Mouse (Mus musculus): ENCODE measurements at regions not wholly inside any gene's neighbourhood (a gene's known extent, or its start where the extent isn't known, plus 50 kb on each side); places are given as distances from the start of the nearest gene placed in this dataset.

- DNase-seq (ENCODE audit: low spot score in 2 of 2) = no peak
- no peak for TF ChIP-seq CTCF (conservative IDR thresholded peaks at IDR 0.05)
- H3K27ac ChIP-seq = no peak overlapping the region
- no peak overlapping the region for H3K4me3 ChIP-seq
Measured at GRCm38 (mm10) chr11:84643107-84643372, 117.7 kb upstream of the Lhx1 start.

GRCm38 (mm10) chr11:84642300-84643106 lies 117.2 kb upstream of the Lhx1 start:
- TF ChIP-seq CTCF (conservative IDR thresholded peaks at IDR 0.05) = 0 out of 2 replicates have a peak, but pooled peaks have one; percentile 4
- Histone ChIP-seq H3K27ac (peak overlapping the region; percentile 12; the same call in 1 of the 2 replicates), H3K4me3 (peak overlapping the region; percentile 60)
- DNase-seq (ENCODE audit: low spot score in 2 of 2) = no peak

GRCm38 (mm10) chr11:84641601-84642000 lies 116.3 kb upstream of the Lhx1 start:
- Histone ChIP-seq H3K27ac (no peak overlapping the region), H3K4me3 (no peak overlapping the region)
- DNase-seq (ENCODE audit: low spot score in 2 of 2) = no peak
- no peak for TF ChIP-seq CTCF (conservative IDR thresholded peaks at IDR 0.05)

GRCm38 (mm10) chr11:84638353-84638752 lies 113.0 kb upstream of the Lhx1 start:
- Histone ChIP-seq H3K4me3 (no peak overlapping the region), H3K27ac (no peak overlapping the region)
- DNase-seq (ENCODE audit: low spot score in 2 of 2) = no peak
- no peak for TF ChIP-seq CTCF (conservative IDR thresholded peaks at IDR 0.05)

GRCm38 (mm10) chr11:84637268-84637667 lies 111.9 kb upstream of the Lhx1 start:
- no peak for DNase-seq (ENCODE audit: low spot score in 2 of 2)
- Histone ChIP-seq H3K27ac (no peak overlapping the region), H3K4me3 (no peak overlapping the region)
- no peak for TF ChIP-seq CTCF (conservative IDR thresholded peaks at IDR 0.05)

GRCm38 (mm10) chr11:84634990-84635389 lies 109.7 kb upstream of the Lhx1 start:
- Histone ChIP-seq H3K27ac (no peak overlapping the region), H3K4me3 (no peak overlapping the region)
- no peak for TF ChIP-seq CTCF (conservative IDR thresholded peaks at IDR 0.05)
- no peak for DNase-seq (ENCODE audit: low spot score in 2 of 2)

GRCm38 (mm10) chr11:84633300-84633699 lies 108.0 kb upstream of the Lhx1 start:
- Histone ChIP-seq H3K27ac (no peak overlapping the region), H3K4me3 (no peak overlapping the region)
- no peak for DNase-seq (ENCODE audit: low spot score in 2 of 2)
- TF ChIP-seq CTCF (conservative IDR thresholded peaks at IDR 0.05) = no peak

- no peak for DNase-seq (ENCODE audit: low spot score in 2 of 2)
- no peak for TF ChIP-seq CTCF (conservative IDR thresholded peaks at IDR 0.05)
- no peak overlapping the region for H3K4me3 ChIP-seq
- no peak overlapping the region for H3K27ac ChIP-seq
Measured at GRCm38 (mm10) chr11:84628111-84628510, 102.8 kb upstream of the Lhx1 start.

- Histone ChIP-seq H3K27ac (no peak overlapping the region), H3K4me3 (no peak overlapping the region)
- DNase-seq (ENCODE audit: low spot score in 2 of 2) = no peak
- TF ChIP-seq CTCF (conservative IDR thresholded peaks at IDR 0.05) = no peak
Measured at GRCm38 (mm10) chr11:84627685-84628084, 102.3 kb upstream of the Lhx1 start.

- Histone ChIP-seq H3K4me3 (no peak overlapping the region), H3K27ac (no peak overlapping the region)
- no peak for DNase-seq (ENCODE audit: low spot score in 2 of 2)
- TF ChIP-seq CTCF (conservative IDR thresholded peaks at IDR 0.05) = no peak
Measured at GRCm38 (mm10) chr11:84627259-84627658, 101.9 kb upstream of the Lhx1 start.

- Histone ChIP-seq H3K27ac (no peak overlapping the region), H3K4me3 (no peak overlapping the region)
- no peak for DNase-seq (ENCODE audit: low spot score in 2 of 2)
- no peak for TF ChIP-seq CTCF (conservative IDR thresholded peaks at IDR 0.05)
Measured at GRCm38 (mm10) chr11:84624100-84624499, 98.8 kb upstream of the Lhx1 start.

- H3K27ac ChIP-seq = no peak overlapping the region
- no peak for DNase-seq (ENCODE audit: low spot score in 2 of 2)
- H3K4me3 ChIP-seq = no peak overlapping the region
- TF ChIP-seq CTCF (conservative IDR thresholded peaks at IDR 0.05) = no peak
Measured at GRCm38 (mm10) chr11:84619713-84620112, 94.4 kb upstream of the Lhx1 start.

- H3K27ac ChIP-seq = no peak overlapping the region
- DNase-seq (ENCODE audit: low spot score in 2 of 2) = no peak
- H3K4me3 ChIP-seq = no peak overlapping the region
- peak; percentile 53 for TF ChIP-seq CTCF (conservative IDR thresholded peaks at IDR 0.05)
Measured at GRCm38 (mm10) chr11:84618576-84618975, 93.2 kb upstream of the Lhx1 start.

- DNase-seq (ENCODE audit: low spot score in 2 of 2) = no peak
- TF ChIP-seq CTCF (conservative IDR thresholded peaks at IDR 0.05) = no peak
- Histone ChIP-seq H3K4me3 (no peak overlapping the region), H3K27ac (no peak overlapping the region)
Measured at GRCm38 (mm10) chr11:84612982-84613720, 87.8 kb upstream of the Lhx1 start.

Data from layer of hippocampus, adult 2 months (tissue).